Mouse (Mus musculus) cortical plate, adult 2 months (tissue): ENCODE measurements around the gene Mab21l1. TPM values are rescaled to one million over a fixed set of nuclear protein-coding genes. Genes with fewer than 3 reads are reported as not detected.

ENCODE experiments used
- H3K27ac ChIP-seq: fragments of 200-500 bp; 2 replicates; pipeline ENCODE4 v1.5.1; 2012; ENCODE audit warnings: low read length, control low read depth, inconsistent platforms; ENCODE audit not compliant: insufficient read depth
- H3K4me1 ChIP-seq: fragments of 200-500 bp; 2 replicates; pipeline ENCODE4 v1.6.1; 2011; ENCODE audit warnings: low read length; ENCODE audit not compliant: control insufficient read depth, insufficient read depth
- H3K4me3 ChIP-seq: fragments of 200-500 bp; 2 replicates; pipeline ENCODE4 v1.5.1; 2011; ENCODE audit warnings: mild to moderate bottlenecking, low read length, control low read depth; ENCODE audit not compliant: insufficient read depth
- CTCF ChIP-seq: fragments of 200-500 bp; IDR thresholded peaks from 2 replicates; pipeline ENCODE4 v1.5.1; 2011; ENCODE audit warnings: mild to moderate bottlenecking, control low read depth, low read length; ENCODE audit not compliant: insufficient read depth; ENCODE audit errors: extremely low read depth
- POLR2A ChIP-seq: fragments of 200-500 bp; IDR thresholded peaks from 2 replicates; pipeline ENCODE4 v1.6.1; 2011; ENCODE audit warnings: mild to moderate bottlenecking, low read length, control low read depth; ENCODE audit not compliant: insufficient read depth; ENCODE audit errors: extremely low read depth
- polyA plus RNA-seq: library from polyadenylated mRNA; depleted of rRNA; stranded (reverse); fragments of >200 nt; gene quantifications from 2 replicates; pipeline ENCODE4 v1.2.3, GENCODE M21; 2012; rRNA removed

The Mab21l1 gene
- 0.32 and 0.54 TPM in 2 replicates for polyA plus RNA-seq

- Histone ChIP-seq H3K27ac (no peak within 1 kb of the TSS), H3K4me1 (peaks cover 6% of the 10 kb centered on the region; the same call in 1 of the 2 replicates), H3K4me3 (no peak within 1 kb of the TSS)
- TF ChIP-seq CTCF, result no peak
- TF ChIP-seq POLR2A, result no peak
Observed at GRCm38 (mm10) chr3:55782056-55782687, at the start of gene Mab21l1. Gene Mab21l1, plus strand, starts transcription at chr3:55782510.

GRCm38 (mm10) chr3:55733665-55734064, 48.6 kb upstream of the Mab21l1 start:
- TF ChIP-seq POLR2A, result no peak
- TF ChIP-seq CTCF, result no peak
- Histone ChIP-seq H3K4me3 (no peak overlapping the region), H3K4me1 (peaks cover 1% of the 10 kb centered on the region; the same call in 1 of the 2 replicates), H3K27ac (no peak overlapping the region)

GRCm38 (mm10) chr3:55741428-55741827, 40.9 kb upstream of the Mab21l1 start:
- no peak for TF ChIP-seq POLR2A
- H3K4me1 ChIP-seq, result peaks cover 4% of the 10 kb centered on the region
- H3K27ac ChIP-seq, result no peak overlapping the region
- H3K4me3 ChIP-seq, result no peak overlapping the region

- Histone ChIP-seq H3K4me1 (peaks cover 4% of the 10 kb centered on the region), H3K27ac (no peak overlapping the region), H3K4me3 (no peak overlapping the region)
- TF ChIP-seq POLR2A, result no peak
- TF ChIP-seq CTCF, result no peak
Observed at GRCm38 (mm10) chr3:55742218-55742617, 40.1 kb upstream of the Mab21l1 start.

- Histone ChIP-seq H3K4me3 (no peak overlapping the region), H3K27ac (no peak overlapping the region), H3K4me1 (peaks cover 4% of the 10 kb centered on the region)
- TF ChIP-seq CTCF, result no peak
- TF ChIP-seq POLR2A, result no peak
Observed at GRCm38 (mm10) chr3:55742654-55743053, 39.7 kb upstream of the Mab21l1 start.

- H3K27ac ChIP-seq, result no peak overlapping the region
Observed at GRCm38 (mm10) chr3:55743885-55744284, 38.4 kb upstream of the Mab21l1 start.

GRCm38 (mm10) chr3:55750445-55751065, 31.8 kb upstream of the Mab21l1 start:
- no peak for TF ChIP-seq CTCF
- TF ChIP-seq POLR2A, result no peak
- H3K4me3 ChIP-seq, result no peak overlapping the region
- H3K4me1 ChIP-seq, result peaks cover 2% of the 10 kb centered on the region; the same call in 1 of the 2 replicates
- H3K27ac ChIP-seq, result no peak overlapping the region

More at GRCm38 (mm10) chr3:55743885-55744284, 38.4 kb upstream of the Mab21l1 start:
- no peak overlapping the region for H3K4me3 ChIP-seq
- TF ChIP-seq CTCF, result no peak
- TF ChIP-seq POLR2A, result no peak
- peaks cover 4% of the 10 kb centered on the region for H3K4me1 ChIP-seq

GRCm38 (mm10) chr3:55751363-55751762, 30.9 kb upstream of the Mab21l1 start:
- Histone ChIP-seq H3K27ac (no peak overlapping the region), H3K4me3 (no peak overlapping the region), H3K4me1 (peaks cover 5% of the 10 kb centered on the region)
- TF ChIP-seq POLR2A (no peak), CTCF (no peak)

GRCm38 (mm10) chr3:55752558-55752957, 29.8 kb upstream of the Mab21l1 start:
- Histone ChIP-seq H3K4me3 (no peak overlapping the region), H3K4me1 (peaks cover 8% of the 10 kb centered on the region), H3K27ac (no peak overlapping the region)
- TF ChIP-seq CTCF (0 out of 2 replicates have a peak, but pooled peaks have one; percentile 2), POLR2A (no peak)

GRCm38 (mm10) chr3:55753872-55754271, 28.4 kb upstream of the Mab21l1 start:
- H3K4me1 ChIP-seq, result peaks cover 8% of the 10 kb centered on the region
- H3K27ac ChIP-seq, result no peak overlapping the region
- no peak overlapping the region for H3K4me3 ChIP-seq
- TF ChIP-seq CTCF, result no peak
- no peak for TF ChIP-seq POLR2A
